Mouse (Mus musculus) heart, adult 18-20 months (tissue): Measurements from ENCODE around the gene Ccdc102a. TPM values are rescaled to one million over a fixed set of nuclear protein-coding genes. Genes with fewer than 3 reads are reported as not detected.

ENCODE experiments used
- DNase-seq, 2 experiments: peaks; one replicate each; pipeline ENCODE4 v3.0.0; 2021 to 2022; ENCODE audit warnings: mixed read lengths in 1 of 2
- long read RNA-seq, 2 experiments: library from polyadenylated mRNA; stranded (forward); transcript quantifications; one replicate each; pipeline ENCODE4 v2.0.0; 2021
- total RNA-seq, 2 experiments: library from RNA; stranded (reverse); gene quantifications; 2 replicates each; pipeline ENCODE4 v1.2.3; 2021

Ccdc102a gene
- total RNA-seq, result 1 to 10 TPM; 3.8 to 4.1 TPM
- long read RNA-seq, experiment 1, partial matches to known transcripts, result 0 of 4 reads
- long read RNA-seq, experiment 1, other reads (novel, unspliced or antisense), result 0 of 4 reads
- long read RNA-seq, experiment 2, partial matches to known transcripts, result 2 of 3 reads
- long read RNA-seq, experiment 2, other reads (novel, unspliced or antisense), result 0 of 3 reads

- peak in 1 of 2 experiments; percentile 78 for DNase-seq
Observed at GRCm38 (mm10) chr8:94917851-94918495, at the start of gene Ccdc102a. TSS of gene Ccdc102a (minus strand) at chr8:94918098.

- peak; percentile 61 to 64 for DNase-seq
Observed at GRCm38 (mm10) chr8:94967554-94967953, 49.7 kb upstream of the Ccdc102a start.

GRCm38 (mm10) chr8:94967071-94967470 is 49.2 kb upstream of the Ccdc102a start:
- peak in 1 of 2 experiments; percentile 28 for DNase-seq

- DNase-seq, result peak in 1 of 2 experiments; percentile 54
Observed at GRCm38 (mm10) chr8:94966578-94966977, 48.7 kb upstream of the Ccdc102a start.

- DNase-seq, result no peak
Observed at GRCm38 (mm10) chr8:94964828-94965227, 46.9 kb upstream of the Ccdc102a start.

- DNase-seq, result no peak
Observed at GRCm38 (mm10) chr8:94962201-94962600, 44.3 kb upstream of the Ccdc102a start.

- no peak for DNase-seq
Observed at GRCm38 (mm10) chr8:94956078-94956574, 38.2 kb upstream of the Ccdc102a start.

- peak; percentile 47 to 56 for DNase-seq
Observed at GRCm38 (mm10) chr8:94954921-94955758, 37.2 kb upstream of the Ccdc102a start.

GRCm38 (mm10) chr8:94954368-94954737 is 36.5 kb upstream of the Ccdc102a start:
- no peak for DNase-seq

GRCm38 (mm10) chr8:94953624-94954367 is 35.9 kb upstream of the Ccdc102a start:
- DNase-seq, result no peak

GRCm38 (mm10) chr8:94952086-94952485 is 34.2 kb upstream of the Ccdc102a start:
- no peak for DNase-seq

GRCm38 (mm10) chr8:94950458-94950857 is 32.6 kb upstream of the Ccdc102a start:
- DNase-seq, result no peak

GRCm38 (mm10) chr8:94950046-94950445 is 32.1 kb upstream of the Ccdc102a start:
- peak; percentile 73 to 83 for DNase-seq

- no peak for DNase-seq
Observed at GRCm38 (mm10) chr8:94949010-94949409, 31.1 kb upstream of the Ccdc102a start.

GRCm38 (mm10) chr8:94948421-94948820 is 30.5 kb upstream of the Ccdc102a start:
- no peak for DNase-seq

GRCm38 (mm10) chr8:94945185-94945584 is 27.3 kb upstream of the Ccdc102a start:
- DNase-seq, result no peak

GRCm38 (mm10) chr8:94942566-94942965 is 24.7 kb upstream of the Ccdc102a start:
- DNase-seq, result peak; percentile 46 to 79

- no peak for DNase-seq
Observed at GRCm38 (mm10) chr8:94935172-94935571, 17.3 kb upstream of the Ccdc102a start.

- DNase-seq, result no peak
Observed at GRCm38 (mm10) chr8:94933918-94934317, 16.0 kb upstream of the Ccdc102a start.

GRCm38 (mm10) chr8:94928227-94928626 is 10.3 kb upstream of the Ccdc102a start:
- DNase-seq, result no peak

GRCm38 (mm10) chr8:94923405-94923804 is 5.5 kb upstream of the Ccdc102a start, which contains the start of gene Adgrg5:
TSS of gene Adgrg5 (plus strand) at chr8:94923694.
- no peak for DNase-seq

GRCm38 (mm10) chr8:94922602-94923001 is 4.7 kb upstream of the Ccdc102a start:
- peak in 1 of 2 experiments; percentile 74 for DNase-seq
